Mouse (Mus musculus) limb, embryonic 14.5 days (tissue): ENCODE results near the gene Cdkl5. TPM values are rescaled to one million over a fixed set of nuclear protein-coding genes. Genes with fewer than 3 reads are reported as not detected.
A peak's percentile ranks its signal among the peaks of the same experiment; 100 is the strongest.

Experiments
- ATAC-seq: fragments of 200-750 bp; cut with Nextera tagmentation; 2 replicates; pipeline ENCODE4 v1.8.0; 2017; ENCODE audit warnings: low read depth, moderate number of reproducible peaks, moderate TSS enrichment; ENCODE audit not compliant: low FRiP score
- DNase-seq: peaks from one replicate; pipeline ENCODE4 v3.0.0-alpha.2; 2015; ENCODE audit warnings: low spot score
- H3K27ac ChIP-seq: fragments of 300-500 bp; sonication (generic); replicated peaks from 2 replicates; pipeline ENCODE4 v1.5.1; 2014; ENCODE audit warnings: low read depth, mild to moderate bottlenecking, low read length, moderate library complexity, mixed read lengths
- H3K27me3 ChIP-seq: fragments of 300-500 bp; sonication (generic); 2 replicates; pipeline ENCODE4 v1.6.1; 2014; ENCODE audit warnings: low read length, mixed read lengths; ENCODE audit not compliant: control insufficient read depth, insufficient read depth
- H3K36me3 ChIP-seq: fragments of 300-500 bp; sonication (generic); 2 replicates; pipeline ENCODE4 v1.6.1; 2014; ENCODE audit warnings: mild to moderate bottlenecking, low read length, moderate library complexity, mixed read lengths; ENCODE audit not compliant: control insufficient read depth, insufficient read depth
- H3K4me1 ChIP-seq: fragments of 300-500 bp; sonication (generic); 2 replicates; pipeline ENCODE4 v1.6.1; 2014; ENCODE audit warnings: antibody characterized with exemption, low read length, mixed read lengths; ENCODE audit not compliant: control insufficient read depth, insufficient read depth
- H3K4me2 ChIP-seq: fragments of 300-500 bp; sonication (generic); replicated peaks from 2 replicates; pipeline ENCODE4 v1.6.1; 2014; ENCODE audit warnings: low read depth, mild to moderate bottlenecking, low read length, moderate library complexity; ENCODE audit not compliant: severe bottlenecking
- H3K4me3 ChIP-seq: fragments of 300-500 bp; sonication (generic); replicated peaks from 2 replicates; pipeline ENCODE4 v1.5.1; 2014; ENCODE audit warnings: low read length
- H3K9ac ChIP-seq: fragments of 300-500 bp; sonication (generic); 2 replicates; pipeline ENCODE4 v1.6.1; 2014; ENCODE audit warnings: mild to moderate bottlenecking, low read depth, low read length, moderate library complexity; ENCODE audit not compliant: severe bottlenecking
- H3K9me3 ChIP-seq: fragments of 300-500 bp; sonication (generic); 2 replicates; pipeline ENCODE4 v1.6.1; 2016; ENCODE audit warnings: low read length; ENCODE audit not compliant: control insufficient read depth
- POLR2A ChIP-seq: fragments of 200-500 bp; IDR thresholded peaks from 2 replicates; pipeline ENCODE4 v1.8.0; 2012; ENCODE audit warnings: inconsistent platforms, mild to moderate bottlenecking, moderate library complexity, borderline replicate concordance; ENCODE audit not compliant: insufficient read depth, insufficient read length; ENCODE audit errors: extremely low read depth
- WGBS: fragments of 180-500 bp; shearing (Covaris S2); extraction: QIAGEN DNeasy Blood & Tissue Kit; methylation state at CpG from one replicate; pipeline ENCODE4 v1.1.7; 2014; 5-methylcytosine and 5-hydroxymethylcytosine counted together
- polyA plus RNA-seq, 2 experiments: library from polyadenylated mRNA; depleted of rRNA in 1 of 2; stranded (reverse) in 1 of 2; unstranded in 1 of 2; fragments of >200 nt; fragmentation: Nextera tagmentation in 1 of 2; extraction: Ambion mirVana in 1 of 2; gene quantifications; 2 replicates each; pipeline versions ENCODE4 v1.2.1 to v1.2.3; 2012 to 2014

The Cdkl5 gene
- polyA plus RNA-seq (2012; rRNA removed) (2.8 and 3.3 TPM in 2 replicates), polyA plus RNA-seq (2014; fragmentation: Nextera tagmentation; extraction: Ambion mirVana) (2.5 TPM in 2 replicates)

GRCm38 (mm10) chrX:160994543-160995121 is at the start of gene Cdkl5:
TSS of gene Cdkl5 (minus strand) at chrX:160994704.
- peak; percentile 95 for DNase-seq
- no peaks in the 10 kb centered on the region; the same call in 1 of the 2 replicates for H3K27me3 ChIP-seq
- peak within 1 kb of the TSS; percentile 56 for H3K4me3 ChIP-seq
- peak; percentile 57; the same call in 1 of the 2 replicates for TF ChIP-seq POLR2A
- WGBS, result 20% methylated on average over 50 of the region's 53 CpGs
- peak within 1 kb of the TSS; percentile 65 for H3K9ac ChIP-seq
- no peaks in the 10 kb centered on the region for H3K9me3 ChIP-seq
- H3K4me2 ChIP-seq, result peak within 1 kb of the TSS; percentile 51
- H3K36me3 ChIP-seq, result no peaks in the 10 kb centered on the region
- no peaks in the 10 kb centered on the region for H3K4me1 ChIP-seq
- ATAC-seq, result peak; percentile 95
- H3K27ac ChIP-seq, result 0 out of 2 replicates have a peak within 1 kb of the TSS, but pooled peaks have one; percentile 26

DNA sequence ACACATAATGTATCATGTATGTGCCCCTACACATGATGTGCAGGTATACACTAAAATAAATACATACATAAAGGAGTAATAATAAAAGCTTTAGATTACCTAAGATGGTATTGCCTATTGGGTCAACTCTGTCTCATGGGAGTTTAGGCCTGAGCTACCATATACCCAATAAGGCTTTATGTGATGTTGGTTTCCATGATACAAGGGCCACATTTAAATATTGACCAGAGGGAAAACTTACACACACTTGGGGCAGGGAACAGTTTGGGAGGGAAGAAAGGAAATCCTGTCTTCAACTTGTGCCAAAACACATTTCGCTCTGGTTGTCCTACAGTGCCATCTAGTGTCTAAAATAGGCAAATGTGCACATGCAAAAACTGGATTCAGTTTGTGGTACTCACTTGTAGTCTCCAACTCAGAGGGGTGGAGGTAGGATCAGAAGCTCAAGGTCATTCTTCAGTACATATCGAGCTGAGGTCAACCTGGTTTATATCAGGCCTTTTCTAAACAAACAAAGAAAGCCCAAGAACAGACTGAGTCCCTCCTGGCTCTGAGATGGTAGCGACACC is 38.8 kb upstream of the Cdkl5 start:
- Histone ChIP-seq H3K9me3 (no peaks in the 10 kb centered on the region), H3K4me1 (no peaks in the 10 kb centered on the region), H3K9ac (no peak overlapping the region), H3K27ac (no peak overlapping the region), H3K4me2 (no peak overlapping the region), H3K4me3 (no peak overlapping the region), H3K36me3 (no peaks in the 10 kb centered on the region), H3K27me3 (no peaks in the 10 kb centered on the region)
- peak; percentile 51 for DNase-seq
- no peak for TF ChIP-seq POLR2A
- ATAC-seq, result no peak
- 42% methylated on average over 3 of the region's 3 CpGs for WGBS

GRCm38 (mm10) chrX:161032423-161032822 is 37.9 kb upstream of the Cdkl5 start:
- H3K27ac ChIP-seq, result no peak overlapping the region
- H3K4me3 ChIP-seq, result no peak overlapping the region
- H3K9ac ChIP-seq, result no peak overlapping the region
- H3K4me2 ChIP-seq, result no peak overlapping the region
- no peaks in the 10 kb centered on the region for H3K36me3 ChIP-seq
- 42% methylated on average over 2 of the region's 2 CpGs for WGBS
- no peak for ATAC-seq
- H3K27me3 ChIP-seq, result no peaks in the 10 kb centered on the region
- no peaks in the 10 kb centered on the region for H3K4me1 ChIP-seq
- no peaks in the 10 kb centered on the region for H3K9me3 ChIP-seq
- TF ChIP-seq POLR2A, result no peak
- no peak for DNase-seq

- no peaks in the 10 kb centered on the region for H3K27me3 ChIP-seq
- ATAC-seq, result no peak
- TF ChIP-seq POLR2A, result no peak
These were observed 35.7 kb upstream of the Cdkl5 start for GRCm38 (mm10) chrX:161030233-161030632.

GRCm38 (mm10) chrX:161024475-161024874 is 30.0 kb upstream of the Cdkl5 start:
- TF ChIP-seq POLR2A, result no peak
- Histone ChIP-seq H3K4me2 (no peak overlapping the region), H3K36me3 (no peaks in the 10 kb centered on the region), H3K27ac (no peak overlapping the region), H3K4me1 (no peaks in the 10 kb centered on the region), H3K9me3 (no peaks in the 10 kb centered on the region), H3K4me3 (no peak overlapping the region), H3K9ac (no peak overlapping the region), H3K27me3 (no peaks in the 10 kb centered on the region)
- ATAC-seq (no peak), DNase-seq (no peak)
- whole genome bisulfite sequencing, result 78% methylated on average over 2 of the region's 2 CpGs

More at GRCm38 (mm10) chrX:161030233-161030632, 35.7 kb upstream of the Cdkl5 start:
- no peak for DNase-seq
- Histone ChIP-seq H3K4me3 (no peak overlapping the region), H3K4me1 (no peaks in the 10 kb centered on the region), H3K4me2 (no peak overlapping the region), H3K27ac (no peak overlapping the region), H3K36me3 (no peaks in the 10 kb centered on the region), H3K9me3 (no peaks in the 10 kb centered on the region), H3K9ac (no peak overlapping the region)
